Mouse (Mus musculus) mouse trophoblast stem cell (cell line): ENCODE results near the gene Tomm40.

Experiments
- in situ Hi-C, 2 experiments: fragments of 300-500 bp; cut with MseI, MboI; formaldehyde crosslinking; loops; 2 replicates in 1 of 2; 3 replicates in 1 of 2; pipeline ENCODE4 v1.15.1; 2025

Gene Tomm40

GRCm38 (mm10) chr7:19715239-19716054, at the start of gene Tomm40:
Tomm40 (minus strand) TSS chr7:19715438.
- in situ Hi-C loops = no loop called here

- in situ Hi-C loops = no loop called here
Measured at GRCm38 (mm10) chr7:19764581-19764980, 49.3 kb upstream of the Tomm40 start.

- in situ Hi-C loops = no loop called here
Measured at GRCm38 (mm10) chr7:19763829-19764477, 48.7 kb upstream of the Tomm40 start.

- in situ Hi-C loops = no loop called here
Measured at GRCm38 (mm10) chr7:19762283-19762682, 47.0 kb upstream of the Tomm40 start.

GRCm38 (mm10) chr7:19760021-19760420, 44.8 kb upstream of the Tomm40 start:
- in situ Hi-C loops = no loop called here

GRCm38 (mm10) chr7:19758623-19759022, 43.4 kb upstream of the Tomm40 start:
- in situ Hi-C loops = no loop called here

GRCm38 (mm10) chr7:19755851-19756786, 40.9 kb upstream of the Tomm40 start:
- in situ Hi-C loops = no loop called here

GRCm38 (mm10) chr7:19755008-19755407, 39.8 kb upstream of the Tomm40 start:
- in situ Hi-C loops = no loop called here

- in situ Hi-C loops = no loop called here
Measured at GRCm38 (mm10) chr7:19754065-19754464, 38.8 kb upstream of the Tomm40 start.

- in situ Hi-C loops = no loop called here
Measured at GRCm38 (mm10) chr7:19753587-19753986, 38.3 kb upstream of the Tomm40 start.

- in situ Hi-C loops = no loop called here
Measured at GRCm38 (mm10) chr7:19752652-19753051, 37.4 kb upstream of the Tomm40 start.

- in situ Hi-C loops = no loop called here
Measured at GRCm38 (mm10) chr7:19751070-19751383, 35.8 kb upstream of the Tomm40 start.

- in situ Hi-C loops = no loop called here
Measured at GRCm38 (mm10) chr7:19750217-19751069, 35.2 kb upstream of the Tomm40 start, which contains the start of gene Nectin2. Nectin2 (minus strand) TSS chr7:19750483.

GRCm38 (mm10) chr7:19749389-19750216, 34.4 kb upstream of the Tomm40 start:
- in situ Hi-C loops = loop anchor here in 1 of 2 experiments (5.0 kb wide), 1 partner anchor 33 kb away; no protein-coding TSS in a partner anchor

GRCm38 (mm10) chr7:19748219-19749195, 33.3 kb upstream of the Tomm40 start:
- in situ Hi-C loops = loop anchor here in 1 of 2 experiments (5.0 kb wide), 1 partner anchor 34 kb away; no protein-coding TSS in a partner anchor

GRCm38 (mm10) chr7:19747420-19748218, 32.4 kb upstream of the Tomm40 start:
- in situ Hi-C loops = loop anchor here in 1 of 2 experiments (5.0 kb wide), 1 partner anchor 35 kb away; no protein-coding TSS in a partner anchor

GRCm38 (mm10) chr7:19746426-19747201, 31.4 kb upstream of the Tomm40 start:
- in situ Hi-C loops = loop anchor here in 1 of 2 experiments (5.0 kb wide), 1 partner anchor 36 kb away; no protein-coding TSS in a partner anchor
